Mouse (Mus musculus) liver, postnatal 0 days (tissue): ENCODE results near the gene Hat1. TPM values are rescaled to one million over a fixed set of nuclear protein-coding genes. Genes with fewer than 3 reads are reported as not detected.

ENCODE experiments used
- ATAC-seq: fragments of 200-750 bp; cut with Nextera tagmentation; 2 replicates; pipeline ENCODE4 v1.8.0; 2017; ENCODE audit warnings: mild to moderate bottlenecking, moderate library complexity
- DNase-seq: peaks from one replicate; pipeline ENCODE4 v3.0.0-alpha.2; 2016
- H3K27ac ChIP-seq: fragments of 300-500 bp; sonication (generic); 2 replicates; pipeline ENCODE4 v1.5.1; 2014; ENCODE audit warnings: antibody characterized with exemption, moderate library complexity, mild to moderate bottlenecking, low read depth
- H3K27me3 ChIP-seq: fragments of 300-500 bp; sonication (generic); 2 replicates; pipeline ENCODE4 v1.6.1; 2014; ENCODE audit warnings: low read length, control low read depth, mixed read lengths; ENCODE audit not compliant: insufficient read depth
- H3K36me3 ChIP-seq: fragments of 300-500 bp; sonication (generic); replicated peaks from 2 replicates; pipeline ENCODE4 v1.6.1; 2014; ENCODE audit warnings: mild to moderate bottlenecking, control low read depth, low read length, moderate library complexity, mixed read lengths; ENCODE audit not compliant: insufficient read depth
- H3K4me1 ChIP-seq: fragments of 300-500 bp; sonication (generic); 2 replicates; pipeline ENCODE4 v1.6.1; 2014; ENCODE audit warnings: antibody characterized with exemption, mild to moderate bottlenecking, control low read depth; ENCODE audit not compliant: insufficient read depth
- H3K4me2 ChIP-seq: fragments of 300-500 bp; sonication (generic); 2 replicates; pipeline ENCODE4 v1.6.1; 2014; ENCODE audit warnings: low read depth, mild to moderate bottlenecking, low read length, moderate library complexity, mixed read lengths
- H3K4me3 ChIP-seq: fragments of 300-500 bp; sonication (generic); 2 replicates; pipeline ENCODE4 v1.5.1; 2014; ENCODE audit warnings: low read depth, low read length
- H3K9ac ChIP-seq: fragments of 300-500 bp; sonication (generic); replicated peaks from 2 replicates; pipeline ENCODE4 v1.6.1; 2014; ENCODE audit warnings: mild to moderate bottlenecking, moderate library complexity
- H3K9me3 ChIP-seq: fragments of 300-500 bp; sonication (generic); 2 replicates; pipeline ENCODE4 v1.6.1; 2016; ENCODE audit warnings: mild to moderate bottlenecking, control low read depth, low read length, mixed read lengths
- CTCF ChIP-seq: sonication (generic); IDR thresholded peaks from 2 replicates; pipeline ENCODE4 v1.5.1; 2016; ENCODE audit warnings: antibody characterized with exemption, low read depth
- EP300 ChIP-seq: IDR thresholded peaks from 2 replicates; pipeline ENCODE4 v1.6.1; 2016; ENCODE audit warnings: antibody characterized with exemption, low read depth, mild to moderate bottlenecking
- WGBS: fragments of 180-500 bp; shearing (Covaris S2); extraction: QIAGEN DNeasy Blood & Tissue Kit; methylation state at CpG from one replicate; pipeline ENCODE4 v1.1.7; 2014; ENCODE audit not compliant: insufficient replicate concordance; 5-methylcytosine and 5-hydroxymethylcytosine counted together
- polyA plus RNA-seq: library from polyadenylated mRNA; unstranded; fragments of >200 nt; fragmentation: Nextera tagmentation; extraction: Ambion mirVana; gene quantifications from 2 replicates; pipeline ENCODE4 v1.2.1, GENCODE M21; 2015

Gene Hat1
- polyA plus RNA-seq = 49.2 and 53.6 TPM in 2 replicates

DNA sequence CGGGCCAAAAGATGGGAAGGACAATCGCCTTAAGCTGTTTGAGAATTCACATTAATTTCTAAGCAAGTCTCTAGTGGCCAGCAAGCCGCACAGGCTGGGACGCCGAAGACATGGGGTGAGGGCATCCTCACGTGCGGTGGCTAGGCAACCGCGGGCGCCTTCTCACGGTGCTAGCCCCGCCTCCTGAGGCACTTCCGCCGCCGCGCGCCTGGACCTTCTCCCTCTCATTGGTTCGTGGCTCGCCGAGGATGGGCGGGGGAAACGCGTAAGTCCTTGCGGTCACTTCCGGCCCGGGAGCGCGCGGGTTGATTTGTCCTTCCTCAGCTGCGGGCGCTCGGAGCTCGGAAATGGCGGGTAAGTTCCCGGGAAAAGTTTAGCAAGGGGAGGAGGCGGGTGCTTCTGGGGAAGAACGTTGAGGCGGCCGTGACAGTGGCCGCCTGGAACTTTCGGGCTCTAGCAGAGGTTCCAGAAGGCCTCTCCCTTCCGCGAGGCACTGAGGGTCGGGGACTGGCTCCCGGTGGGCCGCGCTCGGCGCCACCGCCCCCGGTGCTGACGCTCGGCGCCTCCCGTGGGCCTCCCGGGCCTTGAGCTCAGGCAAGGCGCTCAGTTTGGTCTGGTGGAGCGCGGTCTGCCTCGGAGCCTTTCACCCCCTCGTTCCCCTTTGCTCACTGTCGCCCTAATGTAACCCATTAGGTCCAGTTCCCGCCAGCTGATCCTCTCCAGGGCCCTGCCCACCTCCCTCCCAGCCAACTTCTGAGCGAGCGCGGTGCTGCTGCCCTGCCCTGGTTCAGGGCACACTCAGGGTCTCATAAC is at the start of gene Hat1:
TSS of gene Hat1 (plus strand) at position 8 of the 813 bp plus-strand sequence.
- peak within 1 kb of the TSS; percentile 90 for H3K4me2 ChIP-seq
- TF ChIP-seq EP300 (no peak), CTCF (no peak)
- peak within 1 kb of the TSS; percentile 91 for H3K27ac ChIP-seq
- H3K27me3 ChIP-seq = no peaks in the 10 kb centered on the region
- H3K4me3 ChIP-seq = peak within 1 kb of the TSS; percentile 95
- H3K36me3 ChIP-seq = peaks cover 9% of the 10 kb centered on the region
- peaks cover 9% of the 10 kb centered on the region for H3K4me1 ChIP-seq
- peak within 1 kb of the TSS; percentile 89 for H3K9ac ChIP-seq
- under 1% methylated on average over 60 of the region's 66 CpGs for WGBS
- H3K9me3 ChIP-seq = no peaks in the 10 kb centered on the region
- peak; percentile 99 for ATAC-seq
- peak; percentile 97 for DNase-seq

DNA sequence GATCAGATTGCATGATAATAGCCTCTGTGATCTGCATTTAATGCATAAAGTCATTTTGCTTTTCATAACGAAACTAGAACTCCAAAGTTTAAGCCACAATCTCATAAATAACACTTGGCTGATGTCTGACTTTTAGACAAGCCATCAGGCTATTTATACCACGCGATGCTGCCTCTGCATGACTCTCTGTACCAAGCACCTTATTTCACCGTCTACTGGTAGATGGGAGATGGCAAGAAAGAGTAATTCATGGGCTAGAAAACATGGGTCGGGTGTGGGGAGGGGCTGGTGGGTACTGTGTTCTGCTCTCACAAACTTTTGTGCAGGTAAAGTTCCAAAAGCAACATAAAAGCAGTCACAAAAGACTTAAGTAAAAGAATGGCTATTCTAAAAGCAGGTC is 48.6 kb upstream of the Hat1 start:
- ATAC-seq = no peak
- no peak overlapping the region for H3K4me2 ChIP-seq
- 63% methylated on average over 5 of the region's 5 CpGs for WGBS
- H3K9me3 ChIP-seq = no peaks in the 10 kb centered on the region
- no peak overlapping the region for H3K9ac ChIP-seq
- H3K27ac ChIP-seq = no peak overlapping the region
- H3K27me3 ChIP-seq = no peaks in the 10 kb centered on the region
- no peak overlapping the region for H3K4me3 ChIP-seq
- DNase-seq = no peak
- no peaks in the 10 kb centered on the region for H3K4me1 ChIP-seq
- TF ChIP-seq EP300 = no peak
- TF ChIP-seq CTCF = no peak
- peaks cover 4% of the 10 kb centered on the region; the same call in 1 of the 2 replicates for H3K36me3 ChIP-seq

- Histone ChIP-seq H3K4me2 (no peak overlapping the region), H3K9ac (no peak overlapping the region), H3K27me3 (no peaks in the 10 kb centered on the region), H3K9me3 (no peaks in the 10 kb centered on the region), H3K36me3 (peaks cover 4% of the 10 kb centered on the region; the same call in 1 of the 2 replicates), H3K4me1 (no peaks in the 10 kb centered on the region), H3K27ac (no peak overlapping the region), H3K4me3 (no peak overlapping the region)
- DNase-seq (no peak), ATAC-seq (no peak)
- TF ChIP-seq CTCF (peak; percentile 43), EP300 (no peak)
- WGBS = 88% methylated on average over 10 of the region's 10 CpGs
Measured at GRCm38 (mm10) chr2:71343884-71344640, 44.7 kb upstream of the Hat1 start.

- DNase-seq = no peak
- 89% methylated on average over 10 of the region's 10 CpGs for WGBS
Measured at GRCm38 (mm10) chr2:71347160-71347559, 41.6 kb upstream of the Hat1 start.

GRCm38 (mm10) chr2:71347732-71348490 is 40.8 kb upstream of the Hat1 start:
- Histone ChIP-seq H3K9me3 (no peaks in the 10 kb centered on the region), H3K9ac (no peak overlapping the region), H3K27me3 (no peaks in the 10 kb centered on the region), H3K4me2 (no peak overlapping the region), H3K36me3 (no peaks in the 10 kb centered on the region; the same call in 1 of the 2 replicates), H3K4me1 (no peaks in the 10 kb centered on the region), H3K27ac (no peak overlapping the region), H3K4me3 (no peak overlapping the region)
- DNase-seq (no peak), ATAC-seq (no peak)
- 85% methylated on average over 20 of the region's 20 CpGs for WGBS
- TF ChIP-seq CTCF = no peak
- TF ChIP-seq EP300 = no peak

More at GRCm38 (mm10) chr2:71347160-71347559, 41.6 kb upstream of the Hat1 start:
- H3K4me2 ChIP-seq = no peak overlapping the region
- no peak overlapping the region for H3K4me3 ChIP-seq
- no peaks in the 10 kb centered on the region for H3K27me3 ChIP-seq
- no peaks in the 10 kb centered on the region for H3K9me3 ChIP-seq
- TF ChIP-seq CTCF = no peak
- TF ChIP-seq EP300 = no peak
- H3K9ac ChIP-seq = no peak overlapping the region
- no peaks in the 10 kb centered on the region for H3K4me1 ChIP-seq
- no peak overlapping the region for H3K27ac ChIP-seq
- H3K36me3 ChIP-seq = peaks cover 4% of the 10 kb centered on the region; the same call in 1 of the 2 replicates
- no peak for ATAC-seq

GRCm38 (mm10) chr2:71349511-71349910 is 39.2 kb upstream of the Hat1 start:
- Histone ChIP-seq H3K27me3 (no peaks in the 10 kb centered on the region), H3K4me3 (no peak overlapping the region), H3K9me3 (no peaks in the 10 kb centered on the region), H3K4me2 (no peak overlapping the region), H3K9ac (no peak overlapping the region), H3K4me1 (peaks cover 12% of the 10 kb centered on the region), H3K36me3 (no peaks in the 10 kb centered on the region; the same call in 1 of the 2 replicates), H3K27ac (no peak overlapping the region)
- no peak for DNase-seq
- WGBS = 80% methylated on average over 2 of the region's 2 CpGs
- no peak for ATAC-seq
- TF ChIP-seq CTCF (no peak), EP300 (no peak)
